Mouse (Mus musculus): ENCODE data around the gene Adgra3.

Adgra3 gene

DNA sequence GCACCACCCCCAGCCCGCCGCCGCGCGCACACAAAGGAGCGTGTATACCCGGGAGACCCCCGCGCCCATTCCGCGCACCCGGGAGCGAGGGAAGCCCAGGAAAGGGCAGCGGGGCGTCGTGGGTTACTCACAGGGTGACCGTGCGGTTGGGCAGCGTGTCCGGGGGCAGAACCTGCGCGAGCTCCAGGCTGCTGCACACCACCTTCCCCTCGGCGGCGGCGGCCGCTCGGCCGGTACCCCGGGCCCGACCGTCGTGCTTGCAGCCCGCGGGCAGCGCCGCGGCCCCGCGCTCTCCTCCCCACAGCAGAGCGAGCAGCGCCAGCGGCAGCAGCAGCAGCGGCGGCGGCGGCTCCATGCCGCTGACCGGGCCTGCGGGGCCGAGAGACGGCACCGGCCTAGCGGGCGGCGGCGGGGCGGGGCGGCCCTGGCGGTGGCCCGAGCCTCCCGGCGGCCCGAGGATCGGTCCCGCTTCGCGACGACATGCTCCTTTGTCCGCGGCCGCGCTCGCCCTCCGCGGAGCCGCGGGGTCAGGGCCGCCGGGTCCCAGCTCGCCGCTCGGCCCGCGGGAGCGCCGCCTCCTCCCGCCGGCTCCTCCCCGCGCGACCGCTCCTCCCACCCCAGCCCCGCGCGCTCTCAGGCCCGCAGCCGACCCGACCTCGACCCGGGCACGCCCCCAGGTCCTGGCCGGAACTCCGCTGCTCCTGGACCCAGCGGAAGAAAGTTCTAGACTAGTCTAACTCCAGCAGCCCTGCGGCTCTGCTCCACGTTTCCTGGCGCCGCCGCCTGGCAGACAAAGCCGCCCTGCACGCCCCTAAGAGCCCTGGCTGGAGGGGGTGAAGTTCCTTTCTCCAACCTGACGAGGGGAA lies at the start of gene Adgra3:
Adgra3 (minus strand) TSS at position 586 of the 866 bp plus-strand sequence.
- DNase-seq (ENCODE audit: extremely low read depth, insufficient read length, low spot score): peak; percentile 85

DNA sequence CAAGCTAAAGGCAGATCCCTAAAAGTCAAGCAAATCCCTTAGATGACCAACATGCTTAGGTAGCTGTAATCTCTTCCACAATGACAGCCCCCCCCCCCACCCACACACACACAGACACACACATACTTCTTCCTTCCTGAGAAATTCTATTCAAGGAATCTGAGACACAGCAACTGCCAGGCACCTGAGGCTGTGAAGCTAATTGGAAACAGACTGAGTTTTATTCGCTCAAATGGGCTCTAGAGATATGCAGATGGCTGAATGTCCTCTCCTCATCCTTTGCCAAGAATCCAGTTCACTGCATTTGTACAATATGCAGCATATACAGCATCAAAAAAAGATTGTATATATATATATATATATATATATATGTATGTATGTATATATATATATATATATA lies 24.6 kb upstream of the Adgra3 start:
- DNase-seq (ENCODE audit: extremely low read depth, insufficient read length, low spot score): no peak

DNA sequence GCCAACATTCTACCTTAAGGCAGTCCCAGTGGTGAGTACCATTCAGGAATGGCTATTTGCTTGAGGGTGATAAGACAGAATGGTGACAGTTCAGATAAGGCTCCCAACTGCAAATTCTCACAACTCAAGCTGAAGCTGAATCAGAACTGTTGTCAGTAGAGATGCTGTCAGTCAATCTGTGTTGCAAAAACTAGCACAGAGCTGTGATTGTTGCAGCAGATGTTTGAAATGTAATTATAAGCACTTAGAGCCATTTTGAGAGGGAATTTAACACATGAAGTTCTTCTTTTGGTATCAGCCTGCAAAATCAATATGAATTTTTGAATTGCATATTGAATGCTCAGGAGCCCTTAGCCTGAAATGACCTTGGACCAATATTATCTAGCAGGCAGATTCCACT lies 15.4 kb upstream of the Adgra3 start:
- DNase-seq (ENCODE audit: extremely low read depth, insufficient read length, low spot score): no peak

DNA sequence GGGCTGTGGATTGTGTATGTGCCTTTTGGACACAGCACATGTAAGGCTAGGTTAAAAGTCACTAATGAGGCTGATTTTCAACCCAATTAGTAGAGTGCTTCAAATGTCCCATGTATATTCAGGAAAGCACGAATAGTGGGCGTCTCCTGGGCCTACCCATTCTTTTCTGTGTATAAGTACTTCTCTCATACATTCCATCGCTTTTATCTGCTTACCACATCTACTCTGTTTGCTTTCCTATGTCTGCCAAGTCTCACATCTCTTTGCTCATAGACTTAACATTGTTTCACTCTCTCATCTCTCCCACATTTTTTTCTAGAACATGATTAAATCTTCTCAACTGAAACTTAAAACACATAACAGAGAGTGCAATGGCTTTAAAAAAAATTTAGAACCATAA lies 5.4 kb upstream of the Adgra3 start:
- no peak for DNase-seq (ENCODE audit: extremely low read depth, insufficient read length, low spot score)

DNA sequence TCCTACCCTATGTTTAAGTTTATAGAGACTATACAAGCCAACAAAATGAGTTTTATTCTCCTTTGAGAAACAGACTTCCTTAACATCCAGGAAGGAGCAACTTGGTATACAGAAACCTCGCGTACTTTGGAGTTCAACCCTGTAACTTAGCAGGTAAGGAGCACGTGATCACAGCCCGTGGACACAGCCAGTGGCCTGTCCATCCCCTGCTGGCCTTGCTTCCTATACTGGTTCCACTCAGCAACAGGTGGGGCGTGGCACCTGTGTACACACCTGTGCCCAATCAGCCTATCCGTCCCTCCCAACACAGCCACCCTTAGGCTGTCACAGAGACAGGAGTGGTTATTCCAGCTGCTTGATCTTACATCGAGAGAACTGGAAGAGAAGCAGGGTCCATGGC lies 780 bp upstream of the Adgra3 start:
- no peak for DNase-seq (ENCODE audit: extremely low read depth, insufficient read length, low spot score)

DNA sequence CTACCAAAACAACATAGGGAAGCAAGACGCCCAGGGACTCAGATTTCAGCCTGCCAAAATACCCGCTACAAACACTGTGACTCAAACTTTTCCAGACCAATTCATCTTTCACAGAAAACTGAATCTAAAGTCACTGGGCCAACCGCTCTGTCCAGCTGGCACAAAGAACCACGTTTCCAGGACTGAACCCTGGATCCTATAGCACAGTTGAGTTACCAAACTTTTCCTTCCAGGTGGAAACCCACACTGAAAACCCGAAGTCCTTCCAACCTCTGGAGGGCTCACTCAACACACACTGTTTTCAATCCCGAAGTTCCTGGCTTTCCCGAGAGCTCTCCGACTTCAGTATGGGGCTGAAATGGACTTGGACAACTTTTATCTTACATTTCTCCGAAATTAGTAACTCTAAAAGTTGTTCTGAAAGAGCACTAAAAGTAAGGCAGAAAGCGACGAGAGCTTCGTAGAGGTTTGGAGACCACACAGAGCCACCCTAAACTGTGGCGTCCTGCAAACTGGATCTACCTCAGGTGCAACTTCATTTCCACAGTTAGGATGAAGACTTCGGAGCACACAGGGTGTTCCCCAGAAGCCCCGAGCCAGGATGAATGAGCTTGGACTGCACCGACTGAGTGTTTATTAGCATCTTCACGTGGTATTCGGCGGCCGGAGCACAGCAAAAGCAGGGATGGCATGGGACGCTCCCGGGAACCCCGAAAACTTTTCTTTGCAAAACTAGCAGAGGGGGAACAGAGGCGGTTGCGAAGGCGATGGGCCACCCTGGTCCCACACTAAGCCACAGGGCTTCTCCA lies 990 bp downstream of the Adgra3 start:
- DNase-seq (ENCODE audit: extremely low read depth, insufficient read length, low spot score): no peak

DNA sequence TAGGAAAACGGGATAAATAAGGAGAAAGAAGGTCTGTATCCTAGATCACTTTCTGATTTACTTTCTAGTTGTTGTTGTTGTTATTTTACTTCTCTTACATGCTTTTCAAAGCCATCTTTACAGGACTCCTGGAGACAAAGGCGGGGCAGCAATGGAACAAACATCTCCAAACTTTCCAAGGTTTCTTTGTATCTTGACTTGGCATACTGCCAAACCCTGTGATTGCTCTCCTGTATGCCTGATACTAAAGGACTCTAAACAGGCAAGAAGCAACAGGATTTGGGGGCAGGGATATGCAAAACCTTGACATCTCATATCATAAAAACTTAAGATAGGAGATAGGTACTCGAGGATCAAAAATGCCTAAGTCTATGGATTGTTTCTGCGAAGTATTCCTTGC lies 6.3 kb downstream of the Adgra3 start:
- no peak for DNase-seq (ENCODE audit: extremely low read depth, insufficient read length, low spot score)

DNA sequence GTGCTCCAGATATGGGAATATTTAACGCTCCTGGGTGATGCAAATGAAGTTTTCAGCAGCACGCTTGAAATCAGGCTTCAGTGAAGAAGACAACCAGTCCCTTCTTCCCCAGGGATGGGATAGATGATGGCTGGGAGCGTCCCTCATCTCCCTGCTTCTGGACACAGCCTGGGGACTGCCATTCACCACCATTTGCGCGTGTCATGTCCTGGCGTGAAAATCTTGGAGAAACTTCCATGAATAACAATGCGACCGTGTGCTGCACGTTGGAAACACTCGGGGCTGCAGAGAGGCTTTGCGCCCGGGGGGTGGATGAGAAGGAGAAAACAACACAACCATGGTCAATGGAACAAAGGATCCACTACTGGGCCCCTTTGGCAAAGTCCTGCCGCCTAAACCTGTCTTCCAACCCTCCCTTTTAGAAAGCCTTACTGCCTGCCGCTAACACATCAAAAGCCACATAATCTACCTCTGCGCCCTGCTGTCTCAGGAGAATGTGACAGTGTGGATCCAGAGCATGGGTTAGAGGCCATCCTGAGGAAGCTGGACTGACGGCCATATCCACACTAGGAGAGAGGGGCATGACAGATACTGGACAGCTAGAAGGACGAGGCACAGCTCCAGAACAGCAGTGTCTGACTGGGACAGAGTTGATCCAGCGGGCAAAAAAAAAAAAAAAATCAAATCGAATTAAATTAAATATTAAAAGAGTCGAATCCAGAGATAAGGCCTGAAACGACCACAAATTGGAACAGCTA lies 8.0 kb downstream of the Adgra3 start:
- DNase-seq (ENCODE audit: extremely low read depth, insufficient read length, low spot score): no peak

DNA sequence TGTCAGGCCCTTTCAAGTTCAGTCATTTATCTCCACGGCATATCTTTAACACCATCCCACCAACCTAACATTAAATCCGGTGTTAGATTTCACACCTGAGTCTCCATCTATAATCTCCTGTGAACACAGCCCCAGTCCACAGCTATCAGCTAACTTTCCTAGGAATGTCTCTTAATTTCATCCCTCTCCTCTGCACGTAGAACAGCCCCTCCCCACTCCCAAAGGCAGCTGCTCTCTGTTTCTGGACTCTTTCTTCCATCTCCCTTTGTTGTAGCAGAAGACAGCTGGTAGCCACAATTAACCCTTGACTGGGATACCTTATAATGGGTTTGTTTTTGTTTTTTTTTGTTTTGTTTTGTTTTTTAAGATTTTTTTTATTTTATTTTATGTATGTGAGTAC lies 8.8 kb downstream of the Adgra3 start:
- DNase-seq (ENCODE audit: extremely low read depth, insufficient read length, low spot score): no peak

DNA sequence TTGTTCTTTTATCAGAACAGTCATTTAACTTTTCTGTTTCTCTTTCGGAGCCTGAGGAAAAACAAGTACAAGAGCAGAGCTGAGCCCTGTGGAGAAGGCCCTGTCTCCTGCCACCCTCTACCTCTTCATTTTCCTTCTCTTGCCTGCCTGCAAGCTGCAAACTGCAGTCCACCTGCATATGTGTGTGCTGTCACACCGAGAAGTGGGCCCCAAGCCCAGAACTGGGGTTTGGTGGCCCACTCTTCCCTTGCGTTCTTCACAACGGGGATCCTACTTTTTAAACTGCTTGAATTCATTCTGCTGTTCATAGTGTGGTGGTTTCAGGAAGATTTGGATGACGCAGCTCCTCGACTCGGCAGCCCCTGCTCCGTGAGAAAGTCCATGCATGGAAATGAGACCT lies 9.3 kb downstream of the Adgra3 start:
- no peak for DNase-seq (ENCODE audit: extremely low read depth, insufficient read length, low spot score)

DNA sequence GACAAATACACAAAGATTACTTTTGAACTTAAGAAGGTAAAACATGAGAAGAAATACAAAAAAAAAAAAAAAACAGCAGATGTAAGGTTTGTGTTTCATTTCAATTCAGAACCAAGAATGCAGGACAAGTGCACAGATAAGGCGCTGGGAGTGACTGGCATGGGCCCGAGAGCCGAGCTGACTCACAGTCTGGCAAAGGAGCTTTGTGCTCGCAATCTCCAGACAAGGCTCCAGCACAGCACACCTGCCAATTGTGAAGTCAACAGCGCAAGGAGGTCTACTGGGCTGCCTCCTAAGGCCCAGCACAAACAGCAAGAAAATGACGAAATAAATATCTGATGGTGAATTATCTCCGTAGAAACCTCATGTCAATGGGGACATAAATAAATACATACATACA lies 9.8 kb downstream of the Adgra3 start:
- no peak for DNase-seq (ENCODE audit: extremely low read depth, insufficient read length, low spot score)

DNA sequence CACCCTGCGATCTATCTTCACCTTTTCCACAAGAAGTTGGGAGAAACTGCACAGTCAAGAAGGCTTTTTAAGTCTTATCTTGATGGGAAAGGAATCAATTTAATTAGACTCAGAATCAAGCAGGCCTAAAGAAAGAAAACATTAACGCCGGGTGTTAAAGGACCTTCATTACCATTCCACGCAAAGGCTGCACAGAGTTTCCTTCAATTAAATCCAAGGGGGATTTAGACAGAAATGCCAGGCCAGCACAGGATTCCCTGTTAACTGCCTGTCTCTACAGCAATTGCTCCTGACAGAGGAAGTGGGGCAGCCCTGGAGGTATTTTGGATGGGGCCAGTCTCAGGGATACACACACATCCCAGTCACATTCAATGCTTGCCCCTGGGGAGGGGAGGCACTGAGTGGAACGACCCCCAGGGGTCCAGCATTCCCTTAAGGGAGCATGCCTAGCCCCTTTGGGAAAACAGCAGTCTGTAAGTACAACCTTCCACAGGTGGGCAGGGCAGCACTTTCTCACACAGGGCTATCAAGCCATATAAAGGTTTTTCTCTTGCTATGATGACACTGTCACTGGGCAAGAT lies 10.4 kb downstream of the Adgra3 start:
- no peak for DNase-seq (ENCODE audit: extremely low read depth, insufficient read length, low spot score)

DNA sequence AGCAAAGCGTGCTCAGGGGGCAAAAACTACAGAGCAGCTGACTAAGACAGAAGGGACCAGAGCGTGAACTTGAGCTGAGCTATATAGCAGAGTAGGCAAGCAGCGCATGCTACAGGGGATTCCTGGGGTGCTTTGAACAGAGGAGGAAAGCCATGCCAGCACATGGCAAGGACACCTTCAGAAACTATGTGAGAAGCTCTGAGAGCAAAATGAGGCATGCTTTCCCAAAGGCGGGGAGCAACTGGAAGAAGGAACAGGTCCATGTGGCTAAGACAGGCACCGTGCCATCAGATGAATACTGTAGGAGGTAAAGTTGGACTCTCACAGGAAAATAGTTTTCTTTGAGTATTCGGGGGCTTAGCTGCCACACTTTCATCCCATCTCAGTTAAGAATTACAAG lies 13.6 kb downstream of the Adgra3 start:
- no peak for DNase-seq (ENCODE audit: extremely low read depth, insufficient read length, low spot score)

DNA sequence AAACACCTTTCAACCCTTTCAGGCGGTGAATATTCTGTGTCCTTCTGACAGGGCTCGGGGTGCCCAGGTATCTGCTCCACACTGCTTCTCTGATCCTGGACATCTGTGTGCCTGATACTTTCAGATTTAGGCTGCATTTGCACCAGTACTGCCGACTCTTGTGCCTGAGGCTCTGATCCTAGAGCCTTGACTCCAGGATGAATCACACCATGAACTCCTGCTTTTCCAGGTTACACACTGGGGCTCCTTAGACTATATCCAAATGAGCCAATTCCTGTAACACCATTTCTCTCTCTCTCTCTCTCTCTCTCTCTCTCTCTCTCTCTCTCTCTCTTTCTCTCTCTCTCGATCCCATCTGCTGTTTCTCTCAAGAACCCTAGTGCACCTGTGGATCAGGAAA lies 15.1 kb downstream of the Adgra3 start:
- no peak for DNase-seq (ENCODE audit: extremely low read depth, insufficient read length, low spot score)

DNA sequence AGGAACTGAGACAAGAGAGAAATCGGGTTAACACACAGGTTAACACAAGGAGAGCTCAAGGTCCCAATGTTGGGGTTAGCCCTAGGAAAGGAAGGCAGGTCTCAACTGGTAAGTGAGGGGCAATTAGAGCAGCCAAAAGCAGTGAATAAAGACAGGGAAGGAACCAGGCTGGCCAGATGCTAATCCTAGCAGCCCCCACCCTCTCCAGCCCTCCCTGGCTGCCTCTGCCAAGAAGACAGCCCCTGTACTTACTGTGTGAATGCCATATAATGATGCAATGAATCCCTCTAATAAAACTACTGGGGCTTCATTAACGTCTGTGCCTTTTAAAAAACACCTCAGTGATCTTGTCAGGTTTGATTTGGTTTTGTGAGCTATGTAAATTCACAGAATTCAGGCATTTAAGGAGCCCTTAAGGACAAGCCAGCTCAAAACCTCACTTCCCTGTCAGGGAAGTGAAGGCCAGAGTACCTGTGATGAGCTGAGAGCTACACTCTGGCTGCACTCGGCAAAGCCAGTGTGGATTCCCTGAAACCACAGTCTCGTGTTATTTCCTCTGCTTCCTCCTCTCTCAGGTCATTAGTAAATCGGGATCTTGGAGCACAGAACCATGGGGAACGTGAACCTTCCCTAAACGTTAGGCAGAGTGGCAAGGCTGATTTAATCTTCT lies 16.4 kb downstream of the Adgra3 start:
- DNase-seq (ENCODE audit: extremely low read depth, insufficient read length, low spot score): no peak

DNA sequence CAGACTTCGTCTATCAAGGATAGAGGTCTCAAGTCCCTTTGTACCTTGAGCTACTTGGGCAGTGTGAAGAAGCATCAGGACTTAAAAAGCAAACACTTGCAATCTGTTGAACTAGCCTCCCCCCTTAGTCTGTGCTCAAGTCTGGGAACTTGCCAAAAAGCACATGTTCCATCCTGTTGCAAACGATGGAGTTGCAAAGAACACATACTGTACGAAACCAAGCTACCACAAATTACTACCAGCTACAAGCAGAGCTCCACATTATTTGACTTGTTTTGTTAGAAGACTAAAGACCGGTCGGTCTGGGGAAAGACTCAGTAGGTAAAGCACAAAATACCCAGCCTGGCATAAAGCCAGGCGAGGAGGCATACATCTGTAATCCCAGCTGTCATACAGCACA lies 19.3 kb downstream of the Adgra3 start:
- DNase-seq (ENCODE audit: extremely low read depth, insufficient read length, low spot score): no peak

DNA sequence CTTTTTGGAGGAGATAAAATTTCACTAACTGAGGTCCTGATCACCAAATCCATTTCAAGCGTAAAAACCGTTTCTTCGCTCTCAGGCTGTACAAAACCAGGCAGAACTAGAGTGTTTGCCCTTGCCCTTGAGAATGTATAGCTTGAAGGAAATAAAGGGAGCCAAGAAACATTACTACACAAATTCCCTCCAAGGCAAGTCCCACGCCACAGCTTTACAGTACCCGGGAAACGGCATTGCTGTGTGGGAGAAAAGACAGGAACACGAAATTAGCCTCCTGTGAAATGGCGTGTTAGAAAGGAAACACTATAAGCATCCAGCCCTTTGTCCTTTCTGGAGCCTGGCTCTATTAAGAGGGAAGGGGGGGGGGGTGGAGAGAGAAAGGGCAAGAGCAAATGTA lies 21.1 kb downstream of the Adgra3 start:
- DNase-seq (ENCODE audit: extremely low read depth, insufficient read length, low spot score): no peak

DNA sequence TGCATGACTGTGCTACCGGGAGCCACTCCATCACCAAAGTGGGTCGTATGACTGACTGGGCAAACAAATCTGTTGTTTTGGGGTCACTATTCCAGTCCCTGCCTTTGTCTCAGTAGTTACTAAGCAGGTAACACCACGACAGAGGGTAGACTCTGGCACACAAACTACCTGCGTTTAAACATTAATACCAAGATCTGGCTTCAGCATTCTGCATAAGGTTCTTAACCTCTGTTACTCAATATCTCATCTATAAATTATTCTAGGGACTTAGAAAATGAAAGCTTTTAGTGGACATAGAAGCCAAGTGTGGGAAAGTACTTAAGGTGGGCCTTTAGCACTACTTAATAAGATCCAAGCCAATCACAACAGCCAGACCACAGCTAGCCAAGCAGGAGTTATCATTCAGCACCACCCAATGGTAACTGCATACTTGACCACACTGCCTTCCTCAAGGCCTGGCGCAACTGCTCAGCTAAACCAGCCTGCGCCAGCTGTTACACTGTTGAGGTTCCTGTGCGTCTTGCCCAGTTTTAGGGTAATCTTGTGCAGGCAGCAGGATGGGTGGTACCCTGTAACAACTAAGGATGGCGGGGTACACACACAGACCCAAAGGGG lies 23.8 kb downstream of the Adgra3 start:
- no peak for DNase-seq (ENCODE audit: extremely low read depth, insufficient read length, low spot score)

DNA sequence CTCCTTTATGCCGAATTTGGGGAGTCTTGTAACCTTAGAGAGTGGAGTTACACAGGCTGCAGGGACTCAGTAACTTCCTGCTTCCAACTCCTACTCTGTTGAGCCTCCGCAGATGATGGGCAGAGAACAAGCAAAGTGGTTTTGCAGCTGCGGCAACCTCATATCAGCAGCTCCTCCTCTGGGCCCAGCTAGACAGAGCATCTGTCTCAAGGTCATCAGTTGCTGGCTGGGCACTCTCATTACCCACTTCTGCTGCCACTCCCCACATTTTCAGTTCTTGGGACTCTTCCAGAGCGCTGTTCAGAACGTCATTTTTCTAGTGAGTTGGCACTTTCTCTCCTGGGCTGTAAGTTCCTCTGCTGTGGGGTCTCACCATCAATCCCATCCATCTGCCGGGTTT lies 24.6 kb downstream of the Adgra3 start:
- peak; percentile 37 for DNase-seq (ENCODE audit: extremely low read depth, insufficient read length, low spot score)

DNA sequence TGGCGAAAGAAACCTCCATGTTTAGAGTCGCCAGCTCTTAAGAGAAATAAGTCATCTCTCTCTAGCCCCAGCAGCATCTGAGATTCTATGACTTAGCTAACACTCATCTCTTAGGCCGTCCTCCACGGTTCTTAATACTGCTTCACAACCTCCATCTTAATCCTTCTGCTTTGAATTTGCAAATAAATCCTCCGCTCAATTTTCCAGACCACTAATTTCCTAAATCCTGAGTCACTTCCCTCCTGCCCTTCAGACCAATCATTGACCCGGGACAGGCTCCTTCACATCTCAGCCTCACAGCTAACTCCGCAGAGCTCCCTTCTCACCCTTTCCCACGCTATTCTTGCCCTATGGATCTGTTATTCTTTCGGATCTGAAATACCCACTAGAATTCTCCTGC lies 25.1 kb downstream of the Adgra3 start:
- peak; percentile 60 for DNase-seq (ENCODE audit: extremely low read depth, insufficient read length, low spot score)
